Mouse (Mus musculus) cerebellum, adult 9-11 months (tissue): Measurements from ENCODE around the gene Cel.

Experiments used
- DNase-seq: peaks from one replicate; pipeline ENCODE4 v3.0.0; 2022

The Cel gene

GRCm38 (mm10) chr2:28585043-28585571 lies 21.9 kb upstream of the Cel start:
- DNase-seq = peak; percentile 77

- no peak for DNase-seq
These were observed 20.4 kb upstream of the Cel start, which contains the start of gene Gtf3c5 for GRCm38 (mm10) chr2:28583651-28584050. TSS of gene Gtf3c5 (minus strand) at chr2:28583751.

- DNase-seq = peak; percentile 88
These were observed 19.6 kb upstream of the Cel start for GRCm38 (mm10) chr2:28582647-28583353.

GRCm38 (mm10) chr2:28578003-28578402 lies 14.8 kb upstream of the Cel start:
- DNase-seq = no peak

GRCm38 (mm10) chr2:28576815-28577214 lies 13.6 kb upstream of the Cel start:
- no peak for DNase-seq

- DNase-seq = no peak
These were observed 12.1 kb upstream of the Cel start for GRCm38 (mm10) chr2:28575341-28575740.

GRCm38 (mm10) chr2:28569903-28570302 lies 6.7 kb upstream of the Cel start:
- no peak for DNase-seq

GRCm38 (mm10) chr2:28566545-28566944 lies 3.3 kb upstream of the Cel start:
- no peak for DNase-seq

- DNase-seq = no peak
These were observed 1.2 kb upstream of the Cel start for GRCm38 (mm10) chr2:28564380-28564779.

- no peak for DNase-seq
These were observed 627 bp upstream of the Cel start for GRCm38 (mm10) chr2:28563830-28564229.

GRCm38 (mm10) chr2:28557452-28557851 lies 5.8 kb downstream of the Cel start:
- DNase-seq = no peak

GRCm38 (mm10) chr2:28552301-28552700 lies 10.9 kb downstream of the Cel start:
- DNase-seq = peak; percentile 50

- peak; percentile 52 for DNase-seq
These were observed 14.0 kb downstream of the Cel start for GRCm38 (mm10) chr2:28549157-28549556.

- DNase-seq = peak; percentile 81
These were observed 15.7 kb downstream of the Cel start for GRCm38 (mm10) chr2:28547237-28548172.

- DNase-seq = peak; percentile 56
These were observed 16.6 kb downstream of the Cel start for GRCm38 (mm10) chr2:28546560-28546959.

GRCm38 (mm10) chr2:28545976-28546375 lies 17.2 kb downstream of the Cel start:
- DNase-seq = peak; percentile 87

- peak; percentile 94 for DNase-seq
These were observed 19.3 kb downstream of the Cel start for GRCm38 (mm10) chr2:28543894-28544293.

- peak; percentile 44 for DNase-seq
These were observed 22.5 kb downstream of the Cel start for GRCm38 (mm10) chr2:28540587-28541227.

- peak; percentile 42 for DNase-seq
These were observed 23.3 kb downstream of the Cel start for GRCm38 (mm10) chr2:28539949-28540348.

- peak; percentile 77 for DNase-seq
These were observed 24.0 kb downstream of the Cel start for GRCm38 (mm10) chr2:28539206-28539605.

- peak; percentile 74 for DNase-seq
These were observed 24.4 kb downstream of the Cel start for GRCm38 (mm10) chr2:28538817-28539128.

- DNase-seq = peak; percentile 62
These were observed 25.0 kb downstream of the Cel start for GRCm38 (mm10) chr2:28537995-28538816.

GRCm38 (mm10) chr2:28537634-28537920 lies 25.6 kb downstream of the Cel start:
- DNase-seq = peak; percentile 55
